Mouse (Mus musculus): ENCODE measurements around the gene Ces1c.

- TF ChIP-seq CTCF (IDR thresholded peaks at IDR 0.05; ENCODE audit: extremely low read depth, insufficient read length, insufficient replicate concordance, low read depth, low read length): no peak
- TF ChIP-seq POLR2A (IDR thresholded peaks at IDR 0.05; ENCODE audit: low read depth, low read length): no peak
These were observed 40.9 kb upstream of the Ces1c start for GRCm38 (mm10) chr8:93171846-93172590.
